Mouse (Mus musculus): ENCODE results near the gene Kcnk7.

DNA sequence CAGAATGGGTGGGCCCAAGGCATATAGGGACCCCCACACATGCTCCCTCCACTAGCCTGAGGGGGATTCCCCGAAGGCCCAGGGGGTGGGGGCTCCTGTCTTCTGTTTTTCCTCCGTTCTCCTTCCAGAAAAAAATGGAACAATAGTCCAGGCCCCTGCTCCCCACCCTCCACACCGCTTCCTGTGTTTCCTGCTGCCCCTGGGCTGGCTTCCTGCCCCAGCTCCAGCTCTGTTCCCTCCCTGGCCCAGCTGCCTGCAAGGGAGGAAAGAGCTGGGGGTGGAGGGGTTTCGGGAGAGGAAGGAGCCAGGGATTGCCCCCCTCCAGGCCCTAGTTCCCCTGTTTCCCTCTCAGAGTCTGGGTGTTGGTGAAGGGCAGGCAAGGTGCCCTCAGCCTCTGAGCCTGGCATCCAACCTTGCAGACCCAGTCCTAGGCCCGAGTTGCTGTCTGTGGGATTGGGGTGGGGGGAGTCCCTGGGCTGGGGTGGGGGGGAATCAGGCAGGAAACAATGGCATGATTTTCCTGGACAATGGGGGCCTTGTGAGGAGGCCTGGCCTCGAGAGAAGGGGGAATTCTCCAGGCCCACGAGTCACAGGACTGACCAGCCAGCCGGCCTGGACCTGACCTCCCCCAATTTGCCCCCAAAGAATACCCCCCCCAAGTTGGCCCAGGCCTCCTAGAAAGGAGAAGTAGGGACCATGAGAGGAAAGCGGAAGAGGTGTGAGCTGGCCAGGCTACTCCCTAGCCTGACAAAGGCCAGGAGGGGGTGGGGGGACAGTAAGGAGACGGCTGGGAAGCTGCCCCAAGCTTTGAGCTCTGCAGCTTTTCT lies 11.9 kb upstream of the Kcnk7 start:
- no peak for TF ChIP-seq GATA1 (IDR thresholded peaks at IDR 0.05; ENCODE audit: low read length)
- TF ChIP-seq TAL1 (IDR thresholded peaks at IDR 0.05; ENCODE audit: low read length), result no peak
